Mouse (Mus musculus) MEL (cell line): ENCODE measurements at regions not wholly inside any gene's neighbourhood (a gene's known extent, or its start where the extent isn't known, plus 50 kb on each side); places are given as distances from the start of the nearest gene placed in this dataset.

Experiments
- DNase-seq: peaks from one replicate; pipeline ENCODE4 v3.0.0; 2011; ENCODE audit warnings: low read depth, low spot score
- H3K27ac ChIP-seq: 2 replicates; pipeline ENCODE4 v1.5.1; 2012; ENCODE audit warnings: low read depth, mild to moderate bottlenecking, control low read depth, low read length, moderate library complexity; ENCODE audit not compliant: control insufficient read depth
- H3K27me3 ChIP-seq, 2 experiments: fragments of 150-350 bp in 1 of 2; sonication (generic) in 1 of 2; 2 replicates each; pipeline ENCODE4 v1.6.1; 2012; ENCODE audit warnings: low read length in 2 of 2, mild to moderate bottlenecking in 2 of 2, improper control_type of control experiment in 1 of 2, moderate library complexity in 1 of 2; ENCODE audit not compliant: insufficient read depth in 2 of 2, control insufficient read depth in 1 of 2
- H3K36me3 ChIP-seq, 2 experiments: 2 replicates each; pipeline ENCODE4 v1.6.1; 2012 to 2014; ENCODE audit warnings: low read length in 2 of 2, improper control_type of control experiment in 1 of 2, inconsistent platforms in 1 of 2, mild to moderate bottlenecking in 1 of 2; ENCODE audit not compliant: insufficient read depth in 2 of 2, control insufficient read depth in 1 of 2
- H3K4me1 ChIP-seq, 2 experiments: fragments of 150-350 bp in 1 of 2; sonication (generic) in 1 of 2; 2 replicates each; pipeline ENCODE4 v1.6.1; 2012; ENCODE audit warnings: low read length in 2 of 2, improper control_type of control experiment in 1 of 2, mild to moderate bottlenecking in 1 of 2; ENCODE audit not compliant: insufficient read depth in 2 of 2, control insufficient read depth in 1 of 2
- H3K4me3 ChIP-seq, 2 experiments: fragments of 150-350 bp in 1 of 2; sonication (generic) in 1 of 2; 2 replicates each; pipeline ENCODE4 v1.5.1; 2012; ENCODE audit warnings: low read depth in 2 of 2, low read length in 2 of 2, mild to moderate bottlenecking in 2 of 2, moderate library complexity in 2 of 2, control low read depth in 1 of 2, improper control_type of control experiment in 1 of 2; ENCODE audit not compliant: control insufficient read depth in 1 of 2, insufficient read depth in 1 of 2
- H3K79me2 ChIP-seq: 2 replicates; pipeline ENCODE4 v1.6.1; 2012; ENCODE audit warnings: mild to moderate bottlenecking, low read length, moderate library complexity; ENCODE audit not compliant: control insufficient read depth, poor library complexity, insufficient read depth
- H3K9ac ChIP-seq: 2 replicates; pipeline ENCODE4 v1.6.1; 2012; ENCODE audit warnings: low read depth, mild to moderate bottlenecking, control low read depth, low read length, moderate library complexity; ENCODE audit not compliant: control insufficient read depth, poor library complexity, severe bottlenecking
- H3K9me3 ChIP-seq: fragments of 150-350 bp; sonication (generic); replicated peaks from 2 replicates; pipeline ENCODE4 v1.6.1; 2012; ENCODE audit warnings: mild to moderate bottlenecking, low read length, improper control_type of control experiment, moderate library complexity; ENCODE audit not compliant: insufficient read depth
- CHD2 ChIP-seq: IDR thresholded peaks from 2 replicates; pipeline ENCODE4 v1.6.1; 2011; ENCODE audit warnings: low read length, improper control_type of control experiment
- CTCF ChIP-seq, 3 experiments: IDR thresholded peaks in 2 of 3; conservative IDR thresholded peaks in 1 of 3; 2 replicates each; pipeline ENCODE4 v1.5.1; 2011 to 2012; ENCODE audit warnings: low read length in 3 of 3, low read depth in 2 of 3, mild to moderate bottlenecking in 2 of 3, improper control_type of control experiment in 1 of 3, inconsistent platforms in 1 of 3, mixed read lengths in 1 of 3, moderate library complexity in 1 of 3; ENCODE audit not compliant: control insufficient read depth in 1 of 3, insufficient read depth in 1 of 3, poor library complexity in 1 of 3, severe bottlenecking in 1 of 3
- E2F4 ChIP-seq: IDR thresholded peaks from 2 replicates; pipeline ENCODE4 v1.6.1; 2011; ENCODE audit warnings: low read depth, low read length, improper control_type of control experiment, borderline replicate concordance
- EP300 ChIP-seq, 2 experiments: IDR thresholded peaks; 2 replicates each; pipeline ENCODE4 v1.6.1; 2011; ENCODE audit warnings: improper control_type of control experiment in 2 of 2, low read length in 2 of 2, low read depth in 1 of 2, mild to moderate bottlenecking in 1 of 2
- GABPA ChIP-seq: IDR thresholded peaks from 2 replicates; pipeline ENCODE4 v1.6.1; 2012; ENCODE audit warnings: low read depth, mild to moderate bottlenecking, inconsistent platforms, low read length, improper control_type of control experiment, moderate library complexity
- HCFC1 ChIP-seq: IDR thresholded peaks from 2 replicates; pipeline ENCODE4 v1.6.1; 2012; ENCODE audit warnings: low read depth, mild to moderate bottlenecking, inconsistent platforms, low read length, improper control_type of control experiment, moderate library complexity
- JUND ChIP-seq: IDR thresholded peaks from 2 replicates; pipeline ENCODE4 v1.6.1; 2011; ENCODE audit warnings: low read depth, mild to moderate bottlenecking, improper control_type of control experiment, low read length
- KAT2A ChIP-seq: conservative IDR thresholded peaks from 2 replicates; pipeline ENCODE4 v1.6.1; 2012; ENCODE audit warnings: low read depth, low read length, improper control_type of control experiment, inconsistent platforms
- MAFK ChIP-seq: IDR thresholded peaks from 2 replicates; pipeline ENCODE4 v1.6.1; 2011; ENCODE audit warnings: low read depth, mild to moderate bottlenecking, low read length, improper control_type of control experiment, borderline replicate concordance
- MAX ChIP-seq: IDR thresholded peaks from 2 replicates; pipeline ENCODE4 v1.6.1; 2011; ENCODE audit warnings: low read length, improper control_type of control experiment
- MEF2A ChIP-seq: IDR thresholded peaks from 2 replicates; pipeline ENCODE4 v1.6.1; 2014; ENCODE audit warnings: low read depth, mild to moderate bottlenecking, inconsistent platforms, low read length, improper control_type of control experiment; ENCODE audit not compliant: poor library complexity, insufficient replicate concordance, severe bottlenecking; ENCODE audit errors: extremely low read depth
- MYB ChIP-seq: IDR thresholded peaks from 2 replicates; pipeline ENCODE4 v1.6.1; 2011; ENCODE audit warnings: mild to moderate bottlenecking, low read depth, low read length, improper control_type of control experiment
- NRF1 ChIP-seq: IDR thresholded peaks from 2 replicates; pipeline ENCODE4 v1.6.1; 2014; ENCODE audit warnings: low read depth, mild to moderate bottlenecking, inconsistent platforms, low read length, improper control_type of control experiment, moderate library complexity; ENCODE audit not compliant: poor library complexity, insufficient read depth, severe bottlenecking
- POLR2A ChIP-seq, 2 experiments: IDR thresholded peaks; 2 replicates each; pipeline ENCODE4 v1.6.1; 2011 to 2012; ENCODE audit warnings: low read length in 2 of 2, mild to moderate bottlenecking in 2 of 2, control low read depth in 1 of 2, improper control_type of control experiment in 1 of 2, low read depth in 1 of 2, moderate library complexity in 1 of 2; ENCODE audit not compliant: control insufficient read depth in 1 of 2, insufficient read depth in 1 of 2, poor library complexity in 1 of 2
- POLR2AphosphoS2 ChIP-seq: IDR thresholded peaks from 2 replicates; pipeline ENCODE4 v1.6.1; 2011; ENCODE audit warnings: low read length, improper control_type of control experiment
- POLR2AphosphoS5 ChIP-seq: IDR thresholded peaks from 2 replicates; pipeline ENCODE4 v1.6.1; 2012; ENCODE audit warnings: low read depth, borderline replicate concordance, mild to moderate bottlenecking, inconsistent platforms, low read length, moderate library complexity, mixed read lengths
- RAD21 ChIP-seq: IDR thresholded peaks from 2 replicates; pipeline ENCODE4 v1.6.1; 2011; ENCODE audit warnings: mild to moderate bottlenecking, low read depth, low read length, improper control_type of control experiment
- SIN3A ChIP-seq: IDR thresholded peaks from 2 replicates; pipeline ENCODE4 v1.6.1; 2012; ENCODE audit warnings: low read length, improper control_type of control experiment, inconsistent platforms
- SMC3 ChIP-seq: IDR thresholded peaks from 2 replicates; pipeline ENCODE4 v1.6.1; 2011; ENCODE audit warnings: low read depth, low read length, improper control_type of control experiment
- TAL1 ChIP-seq: IDR thresholded peaks from 2 replicates; pipeline ENCODE4 v1.6.1; 2012; ENCODE audit warnings: mild to moderate bottlenecking, inconsistent platforms, low read length, moderate library complexity, mixed read lengths
- TBP ChIP-seq: IDR thresholded peaks from 2 replicates; pipeline ENCODE4 v1.8.0; 2011; ENCODE audit warnings: low read depth, low read length, improper control_type of control experiment
- TCF12 ChIP-seq: IDR thresholded peaks from 2 replicates; pipeline ENCODE4 v1.6.1; 2014; ENCODE audit warnings: low read depth, mild to moderate bottlenecking, inconsistent platforms, low read length, improper control_type of control experiment, moderate library complexity
- UBTF ChIP-seq: IDR thresholded peaks from 2 replicates; pipeline ENCODE4 v1.6.1; 2012; ENCODE audit warnings: low read depth, mild to moderate bottlenecking, inconsistent platforms, low read length, improper control_type of control experiment, moderate library complexity, borderline replicate concordance; ENCODE audit not compliant: insufficient read depth
- USF2 ChIP-seq, 2 experiments: IDR thresholded peaks; 2 replicates each; pipeline ENCODE4 v1.6.1; 2011 to 2012; ENCODE audit warnings: improper control_type of control experiment in 2 of 2, low read length in 2 of 2, borderline replicate concordance in 1 of 2, inconsistent platforms in 1 of 2, low read depth in 1 of 2, mild to moderate bottlenecking in 1 of 2; ENCODE audit not compliant: insufficient read depth in 1 of 2
- ZKSCAN1 ChIP-seq: IDR thresholded peaks from 2 replicates; pipeline ENCODE4 v1.6.1; 2012; ENCODE audit warnings: low read depth, mild to moderate bottlenecking, inconsistent platforms, low read length, improper control_type of control experiment, moderate library complexity
- ZMIZ1 ChIP-seq: IDR thresholded peaks from 2 replicates; pipeline ENCODE4 v1.6.1; 2012; ENCODE audit warnings: low read depth, mild to moderate bottlenecking, inconsistent platforms, low read length, improper control_type of control experiment, moderate library complexity
- ZNF384 ChIP-seq: IDR thresholded peaks from 2 replicates; pipeline ENCODE4 v1.6.1; 2012; ENCODE audit warnings: low read depth, mild to moderate bottlenecking, inconsistent platforms, low read length, improper control_type of control experiment

- TF ChIP-seq SIN3A, result no peak
- TF ChIP-seq HCFC1, result no peak
Observed at GRCm38 (mm10) chr3:131000701-131001100, 109.6 kb upstream of the Lef1 start (continued).

GRCm38 (mm10) chr3:131000252-131000651 is 110.0 kb upstream of the Lef1 start:
- Histone ChIP-seq H3K27ac (no peak overlapping the region), H3K9me3 (no peaks in the 10 kb centered on the region), H3K9ac (no peak overlapping the region), H3K27me3 (no peaks in the 10 kb centered on the region; a peak in 1 of 4 replicates), H3K79me2 (no peaks in the 10 kb centered on the region), H3K4me1 (no peaks in the 10 kb centered on the region), H3K4me3 (no peak overlapping the region)
- DNase-seq, result no peak
- no peak for TF ChIP-seq TBP
- no peak for TF ChIP-seq E2F4
- no peak for TF ChIP-seq ZNF384
- TF ChIP-seq POLR2AphosphoS2, result no peak
- no peak for TF ChIP-seq GABPA
- no peak for TF ChIP-seq MAX
- no peak for TF ChIP-seq USF2 (IDR thresholded peaks at IDR 0.05; ENCODE audit: borderline replicate concordance in 1 of 2, insufficient read depth in 1 of 2, low read depth in 1 of 2, low read length in 2 of 2)
- TF ChIP-seq EP300 (IDR thresholded peaks at IDR 0.05; ENCODE audit: low read depth in 1 of 2, low read length in 2 of 2), result no peak
- TF ChIP-seq CHD2, result no peak
- no peak for TF ChIP-seq ZKSCAN1
- no peak for TF ChIP-seq NRF1
- TF ChIP-seq ZMIZ1, result no peak
- TF ChIP-seq POLR2A (IDR thresholded peaks at IDR 0.05; ENCODE audit: control insufficient read depth in 1 of 2, insufficient read depth in 1 of 2, low read depth in 1 of 2, low read length in 2 of 2, poor library complexity in 1 of 2), result no peak
- no peak for TF ChIP-seq UBTF
- no peak for TF ChIP-seq POLR2AphosphoS5
- TF ChIP-seq MAFK, result no peak
- no peak for TF ChIP-seq CTCF (IDR thresholded peaks at IDR 0.05 in 2 of 3, conservative IDR thresholded peaks at IDR 0.05 in 1 of 3; ENCODE audit: control insufficient read depth in 1 of 3, insufficient read depth in 1 of 3, low read depth in 2 of 3, low read length in 3 of 3, poor library complexity in 1 of 3, severe bottlenecking in 1 of 3)
- TF ChIP-seq, all 39 proteins: peak for 0
- no peaks in the 10 kb centered on the region for H3K36me3 ChIP-seq

- Histone ChIP-seq H3K9ac (no peak overlapping the region), H3K36me3 (no peaks in the 10 kb centered on the region), H3K79me2 (no peaks in the 10 kb centered on the region), H3K27me3 (no peaks in the 10 kb centered on the region; a peak in 1 of 4 replicates), H3K9me3 (no peaks in the 10 kb centered on the region), H3K4me1 (no peaks in the 10 kb centered on the region), H3K27ac (no peak overlapping the region), H3K4me3 (no peak overlapping the region)
- DNase-seq, result no peak
- TF ChIP-seq USF2 (IDR thresholded peaks at IDR 0.05; ENCODE audit: borderline replicate concordance in 1 of 2, insufficient read depth in 1 of 2, low read depth in 1 of 2, low read length in 2 of 2) (no peak), MEF2A (no peak), KAT2A (no peak), TCF12 (no peak), POLR2AphosphoS5 (no peak), RAD21 (no peak), JUND (no peak), MYB (no peak), GABPA (no peak), SMC3 (no peak), NRF1 (no peak), MAFK (no peak), TAL1 (no peak)
Observed at GRCm38 (mm10) chr3:130999818-131000217, 110.5 kb upstream of the Lef1 start.
